Mouse (Mus musculus) E14TG2a.4 (cell line): ENCODE data around the gene Pcbd2.
A peak's percentile ranks its signal among the peaks of the same experiment; 100 is the strongest.

Experiments
- CTCF ChIP-seq: conservative IDR thresholded peaks from 2 replicates; pipeline ENCODE4 v1.5.1; 2014; ENCODE audit warnings: low read length
- NANOG ChIP-seq: IDR thresholded peaks from 2 replicates; pipeline ENCODE4 v1.6.1; 2014; ENCODE audit warnings: borderline replicate concordance, low read length, mixed read lengths
- POU5F1 ChIP-seq: IDR thresholded peaks from 2 replicates; pipeline ENCODE4 v1.6.1; 2014; ENCODE audit warnings: low read length, borderline replicate concordance

DNA sequence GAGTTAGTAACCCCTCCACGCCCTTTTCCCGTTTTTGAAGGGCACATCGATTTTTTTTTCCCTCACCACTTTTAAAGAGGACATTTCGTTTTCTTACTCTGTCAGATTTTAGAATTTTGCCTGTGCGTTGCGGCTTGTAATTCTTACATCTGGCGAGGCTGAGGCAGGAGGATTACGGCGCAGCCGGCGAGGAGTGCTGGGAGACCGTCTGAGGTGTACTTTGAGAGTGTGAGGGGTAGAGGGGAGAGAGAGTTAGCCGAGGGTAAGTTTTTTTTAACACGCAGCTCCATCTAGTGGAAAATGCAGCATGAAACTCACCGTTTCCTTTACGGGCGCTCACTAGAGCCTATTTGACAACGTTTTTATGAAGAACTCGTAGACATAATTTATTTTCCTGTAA lies 671 bp downstream of the Pcbd2 start:
- TF ChIP-seq CTCF (peak; percentile 32), NANOG (no peak), POU5F1 (no peak)
